Comparison of ENCODE assay signal across 22 mouse cellular contexts in the genomic region with DNA sequence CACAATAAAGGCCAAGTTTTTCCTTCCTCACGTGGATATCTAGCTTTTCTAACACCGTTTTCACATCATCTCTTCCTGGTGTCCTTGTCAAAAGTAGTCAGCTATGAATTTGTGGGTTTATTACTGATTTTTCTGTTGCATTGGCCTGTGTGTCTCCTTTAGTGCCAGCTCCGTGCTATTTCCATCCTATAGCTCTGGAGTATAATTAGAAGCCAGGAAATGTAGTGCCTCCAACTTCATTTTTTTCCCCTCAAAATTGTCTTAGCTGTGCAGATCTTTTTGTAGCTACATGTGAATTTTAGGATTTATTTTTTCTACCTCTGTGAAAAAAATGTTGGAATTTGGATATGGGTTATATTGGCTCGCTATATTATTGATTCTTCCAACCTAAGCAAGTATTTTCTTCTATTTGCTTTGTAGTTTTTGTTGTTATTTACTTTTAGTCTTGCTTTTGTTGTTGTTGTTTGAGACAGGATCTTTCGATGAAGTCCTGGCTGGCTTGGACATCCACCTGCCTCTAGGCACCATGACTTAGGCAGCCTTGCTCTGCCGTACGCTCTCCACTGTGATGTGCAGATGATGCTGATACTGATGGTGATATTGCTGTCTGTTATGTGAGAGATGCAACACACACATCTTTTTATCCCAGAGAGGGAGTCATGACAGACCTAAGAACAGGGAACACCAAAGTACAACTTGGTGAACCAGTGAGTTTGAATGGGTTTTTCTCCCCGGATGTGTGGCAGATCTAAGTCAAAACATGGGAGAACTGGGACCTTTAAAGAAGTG. TPM values are rescaled to one million over a fixed set of nuclear protein-coding genes. Genes with fewer than 3 reads are reported as not detected.
DNase-seq lines count a peak whose midpoint lies in the region; TF ChIP-seq lines count a peak whose summit lies in the region.
"Had no signal": no experiment of that assay in that cellular context is flagged by ENCODE, and none has a peak within 500 bp of the region (broad histone marks: within the 10 kb centered on the region; RNA-seq: fewer than 3 reads in every experiment).

No protein-coding gene starts in this region.

- TF ChIP-seq CTCF in cortical plate, adult 2 months (IDR thresholded peaks at IDR 0.05; ENCODE audit: extremely low read depth, insufficient read depth, low read length), result no peak

- intact Hi-C loops in heart, postnatal 25 days (cut with DNase I), result no loop called here
- intact Hi-C loops in left cerebral cortex, postnatal 14 days (cut with DNase I), result no loop called here

- 91% methylated on average over 8 of the region's 8 CpGs for WGBS in limb, embryonic 10.5 days

- H3K4me1 ChIP-seq in cortical plate, adult 2 months (ENCODE audit: control insufficient read depth, insufficient read depth, low read length), result peaks cover 7% of the 10 kb centered on the region
- H3K4me1 ChIP-seq in limb, embryonic 10.5 days, result no peaks in the 10 kb centered on the region
- H3K4me1 ChIP-seq: embryonic facial prominence, embryonic 13.5 days; embryonic facial prominence, embryonic 15.5 days; forebrain, embryonic 10.5 days; forebrain, embryonic 12.5 days had no signal

- H3K27me3 ChIP-seq in limb, embryonic 10.5 days (ENCODE audit: low read depth, poor library complexity, severe bottlenecking), result no peaks in the 10 kb centered on the region
- H3K27me3 ChIP-seq: embryonic facial prominence, embryonic 13.5 days; embryonic facial prominence, embryonic 15.5 days; forebrain, embryonic 12.5 days had no signal

- H3K4me3 ChIP-seq in cortical plate, adult 2 months (ENCODE audit: insufficient read depth, low read length), result no peak overlapping the region
- H3K4me3 ChIP-seq in limb, embryonic 10.5 days, result no peak overlapping the region
- H3K4me3 ChIP-seq: embryonic facial prominence, embryonic 13.5 days; embryonic facial prominence, embryonic 15.5 days; erythroblast, embryonic 14.5 days; forebrain, embryonic 10.5 days; forebrain, embryonic 12.5 days had no signal

- no peaks in the 10 kb centered on the region for H3K36me3 ChIP-seq in limb, embryonic 10.5 days
- H3K36me3 ChIP-seq: embryonic facial prominence, embryonic 13.5 days; embryonic facial prominence, embryonic 15.5 days; forebrain, embryonic 10.5 days; forebrain, embryonic 12.5 days had no signal

- no peaks in the 10 kb centered on the region for H3K9me3 ChIP-seq in limb, embryonic 10.5 days (replicated peaks)
- H3K9me3 ChIP-seq: embryonic facial prominence, embryonic 13.5 days; embryonic facial prominence, embryonic 15.5 days; forebrain, embryonic 10.5 days; forebrain, embryonic 12.5 days had no signal

- peak overlapping the region; percentile 65; the same call in 1 of the 2 replicates for H3K27ac ChIP-seq in cortical plate, adult 2 months (ENCODE audit: insufficient read depth, low read length)
- H3K27ac ChIP-seq in limb, embryonic 10.5 days, result no peak overlapping the region
- H3K27ac ChIP-seq: embryonic facial prominence, embryonic 13.5 days; embryonic facial prominence, embryonic 15.5 days; forebrain, embryonic 10.5 days; forebrain, embryonic 12.5 days had no signal

- no peak for TF ChIP-seq POLR2A in cortical plate, adult 2 months (IDR thresholded peaks at IDR 0.05; ENCODE audit: extremely low read depth, insufficient read depth, low read length)

- peak; percentile 59 for DNase-seq in heart, adult 11 months
- no peak for DNase-seq in heart, postnatal 25 days (ENCODE audit: low spot score)
- DNase-seq in left cerebral cortex, postnatal 14 days (ENCODE audit: low spot score in 2 of 2), result peak; percentile 19 to 31
- no peak for DNase-seq in left cerebral cortex, adult 18-20 months (ENCODE audit: low spot score in 2 of 2)
- no peak for DNase-seq in adrenal gland, postnatal 25 days
- DNase-seq in limb, embryonic 10.5 days (ENCODE audit: low spot score), result no peak
- DNase-seq: adrenal gland, adult 2 months; adrenal gland, postnatal 10 days; adrenal gland, postnatal 36 days; cerebellum, adult 11-12 months; cerebellum, adult 2 months; cerebellum, adult 9-10 months; cerebellum, postnatal 10 days; cerebellum, postnatal 25 days; embryo, embryonic 11 days had no signal

RNA-seq across cellular contexts. Expression of a gene that starts 24.5 kb away (rescaled TPM):
- total RNA-seq in heart, postnatal 25 days (2021), result under 1 TPM; 0.75 TPM
- 10 to 100 TPM; 73.2 to 87.0 TPM for total RNA-seq in left cerebral cortex, postnatal 14 days (2021)
- 10 to 100 TPM; 43.7 to 45.5 TPM for total RNA-seq in left cerebral cortex, adult 18-20 months (2021)
- 19.6 and 22.9 TPM in 2 replicates for polyA plus RNA-seq in cortical plate, adult 2 months (2012; rRNA removed)
- 0.82 and 1.0 TPM in 2 replicates for total RNA-seq in adrenal gland, postnatal 25 days (2021)
- 0.14 and 0.24 TPM in 2 replicates for polyA plus RNA-seq in limb, embryonic 10.5 days (2016; fragmentation: Nextera tagmentation; extraction: Ambion mirVana)
- total RNA-seq: MEL had no signal
- polyA plus RNA-seq: erythroblast, embryonic 14.5 days had no signal

Comparison
In these comparisons a context has a peak if more than half of its experiments do, and no peak if none do; other contexts are left out.
1. DNase-seq: peak in heart, adult 11 months (single experiment) and left cerebral cortex, postnatal 14 days (2 of 2); none in heart, postnatal 25 days (single experiment), left cerebral cortex, adult 18-20 months (0 of 2), adrenal gland, postnatal 25 days (single experiment) and limb, embryonic 10.5 days (single experiment).
2. RNA of a gene that starts 24.5 kb away (total RNA-seq): 73.2 to 87.0 TPM in left cerebral cortex, postnatal 14 days and 43.7 to 45.5 TPM in left cerebral cortex, adult 18-20 months; 0.82 to 1.0 TPM in adrenal gland, postnatal 25 days and 0.75 TPM in heart, postnatal 25 days; every median in the first group is over 10 times any median in the second.